Mouse (Mus musculus) myocyte (in vitro differentiated cells): ENCODE measurements around the gene Aagab.

Source experiments
- CEBPB ChIP-seq: IDR thresholded peaks from 2 replicates; pipeline ENCODE4 v1.6.1; 2011; ENCODE audit warnings: mild to moderate bottlenecking, moderate library complexity; ENCODE audit not compliant: poor library complexity, insufficient read depth, severe bottlenecking
- MAX ChIP-seq: IDR thresholded peaks from one replicate; pipeline ENCODE4 v1.6.1; 2011; ENCODE audit warnings: low read depth, mild to moderate bottlenecking, control low read depth
- MYOG ChIP-seq, 3 experiments: IDR thresholded peaks; one replicate each; pipeline ENCODE4 v1.6.1; 2011; ENCODE audit warnings: control low read depth in 2 of 3, low read depth in 2 of 3, mild to moderate bottlenecking in 2 of 3; ENCODE audit not compliant: insufficient read length in 2 of 3, control insufficient read depth in 1 of 3, insufficient read depth in 1 of 3
- POLR2A ChIP-seq: IDR thresholded peaks from one replicate; pipeline ENCODE4 v1.6.1; 2011; ENCODE audit warnings: low read depth, mild to moderate bottlenecking, control low read depth, moderate library complexity; ENCODE audit not compliant: insufficient read length
- REST ChIP-seq: IDR thresholded peaks from one replicate; pipeline ENCODE4 v1.6.1; 2011; ENCODE audit warnings: mild to moderate bottlenecking, control low read depth, moderate library complexity; ENCODE audit not compliant: insufficient read depth, insufficient read length
- SRF ChIP-seq: IDR thresholded peaks from one replicate; pipeline ENCODE4 v1.6.1; 2011; ENCODE audit warnings: low read depth; ENCODE audit not compliant: control insufficient read depth, insufficient read length
- TCF12 ChIP-seq: IDR thresholded peaks from one replicate; pipeline ENCODE4 v1.6.1; 2011; ENCODE audit warnings: mild to moderate bottlenecking, control low read depth; ENCODE audit not compliant: poor library complexity, insufficient read depth, severe bottlenecking
- USF1 ChIP-seq: IDR thresholded peaks from one replicate; pipeline ENCODE4 v1.6.1; 2011; ENCODE audit warnings: low read depth, mild to moderate bottlenecking, control low read depth, moderate library complexity

- TF ChIP-seq POLR2A (no peak), MAX (no peak), USF1 (no peak), CEBPB (no peak), REST (no peak), SRF (no peak), TCF12 (no peak), MYOG (IDR thresholded peaks at IDR 0.05; ENCODE audit: control insufficient read depth in 1 of 3, insufficient read depth in 1 of 3, insufficient read length in 2 of 3, low read depth in 2 of 3) (no peak)
These were observed 22.8 kb downstream of the Aagab start for GRCm38 (mm10) chr9:63625090-63625756.
